Comparison of ENCODE assay signal across 22 mouse cellular contexts in genomic region chr10:101302138-101302780, GRCm38 (mm10).
A peak's percentile ranks its signal among the peaks of the same experiment; 100 is the strongest.
DNase-seq lines count a peak whose midpoint lies in the region; ATAC-seq and TF ChIP-seq lines count a peak whose summit lies in the region.
"Had no signal": no experiment of that assay in that cellular context is flagged by ENCODE, and none has a peak within 500 bp of the region (broad histone marks: within the 10 kb centered on the region; RNA-seq: fewer than 3 reads in every experiment).

No protein-coding gene starts in this region.

- H3K9ac ChIP-seq in hindbrain, embryonic 12.5 days, result no peak overlapping the region
- H3K9ac ChIP-seq in hindbrain, embryonic 14.5 days, result no peak overlapping the region
- no peak overlapping the region for H3K9ac ChIP-seq in midbrain, embryonic 14.5 days (replicated peaks; ENCODE audit: low read length)
- no peak overlapping the region for H3K9ac ChIP-seq in midbrain, postnatal 0 days (replicated peaks; ENCODE audit: low read length, poor library complexity, severe bottlenecking)
- H3K9ac ChIP-seq in forebrain, embryonic 13.5 days, result no peak overlapping the region
- no peak overlapping the region for H3K9ac ChIP-seq in forebrain, postnatal 0 days
- H3K9ac ChIP-seq: embryonic facial prominence, embryonic 15.5 days; hindbrain, embryonic 13.5 days; intestine, embryonic 15.5 days had no signal

- no peak overlapping the region for H3K27ac ChIP-seq in hindbrain, embryonic 12.5 days
- H3K27ac ChIP-seq in hindbrain, embryonic 14.5 days, result no peak overlapping the region
- H3K27ac ChIP-seq in midbrain, embryonic 14.5 days (replicated peaks; ENCODE audit: low read depth, low read length), result no peak overlapping the region
- no peak overlapping the region for H3K27ac ChIP-seq in midbrain, postnatal 0 days (ENCODE audit: low read depth, low read length)
- no peak overlapping the region for H3K27ac ChIP-seq in forebrain, embryonic 13.5 days
- no peak overlapping the region for H3K27ac ChIP-seq in forebrain, postnatal 0 days (ENCODE audit: low read depth, low read length)
- H3K27ac ChIP-seq: embryonic facial prominence, embryonic 15.5 days; heart, embryonic 10.5 days; hindbrain, embryonic 13.5 days; intestine, embryonic 15.5 days had no signal

- WGBS in hindbrain, embryonic 12.5 days, result 63% methylated on average over 2 of the region's 2 CpGs
- 60% methylated on average over 2 of the region's 2 CpGs for whole genome bisulfite sequencing in hindbrain, embryonic 14.5 days
- WGBS in midbrain, embryonic 14.5 days, result 20% methylated on average over 2 of the region's 2 CpGs
- WGBS in midbrain, postnatal 0 days, result 38% methylated on average over 2 of the region's 2 CpGs
- WGBS in forebrain, embryonic 13.5 days, result 11% methylated on average over 2 of the region's 2 CpGs
- WGBS in forebrain, postnatal 0 days, result 15% methylated on average over 2 of the region's 2 CpGs

- H3K4me1 ChIP-seq in hindbrain, embryonic 12.5 days, result no peaks in the 10 kb centered on the region
- H3K4me1 ChIP-seq in hindbrain, embryonic 14.5 days (replicated peaks; ENCODE audit: control insufficient read depth, insufficient read depth, low read length), result no peaks in the 10 kb centered on the region
- H3K4me1 ChIP-seq in midbrain, embryonic 14.5 days (ENCODE audit: control insufficient read depth, insufficient read depth, low read length), result no peaks in the 10 kb centered on the region
- H3K4me1 ChIP-seq in midbrain, postnatal 0 days (ENCODE audit: insufficient read depth, low read length), result no peaks in the 10 kb centered on the region
- H3K4me1 ChIP-seq in forebrain, embryonic 13.5 days, result 0 out of 2 replicates have a peak, but pooled peaks cover 5% of the 10 kb centered on the region
- no peaks in the 10 kb centered on the region for H3K4me1 ChIP-seq in forebrain, postnatal 0 days (ENCODE audit: insufficient read depth)
- H3K4me1 ChIP-seq: embryonic facial prominence, embryonic 15.5 days; heart, embryonic 10.5 days; hindbrain, embryonic 13.5 days; intestine, embryonic 15.5 days had no signal

- no peaks in the 10 kb centered on the region for H3K9me3 ChIP-seq in hindbrain, embryonic 12.5 days (replicated peaks)
- H3K9me3 ChIP-seq in hindbrain, embryonic 14.5 days (ENCODE audit: control insufficient read depth, low read length), result no peaks in the 10 kb centered on the region
- H3K9me3 ChIP-seq in midbrain, embryonic 14.5 days (ENCODE audit: control insufficient read depth, low read length), result no peaks in the 10 kb centered on the region
- no peaks in the 10 kb centered on the region for H3K9me3 ChIP-seq in midbrain, postnatal 0 days (ENCODE audit: low read length)
- no peaks in the 10 kb centered on the region for H3K9me3 ChIP-seq in forebrain, embryonic 13.5 days (replicated peaks)
- H3K9me3 ChIP-seq in forebrain, postnatal 0 days (ENCODE audit: low read length), result no peaks in the 10 kb centered on the region
- H3K9me3 ChIP-seq: embryonic facial prominence, embryonic 15.5 days; heart, embryonic 10.5 days; hindbrain, embryonic 13.5 days; intestine, embryonic 15.5 days had no signal

- no peak overlapping the region for H3K4me2 ChIP-seq in hindbrain, embryonic 12.5 days (replicated peaks)
- H3K4me2 ChIP-seq in hindbrain, embryonic 14.5 days (replicated peaks), result no peak overlapping the region
- no peak overlapping the region for H3K4me2 ChIP-seq in midbrain, embryonic 14.5 days (ENCODE audit: low read length)
- H3K4me2 ChIP-seq in midbrain, postnatal 0 days (ENCODE audit: low read depth, low read length, poor library complexity, severe bottlenecking), result no peak overlapping the region
- no peak overlapping the region for H3K4me2 ChIP-seq in forebrain, embryonic 13.5 days
- H3K4me2 ChIP-seq in forebrain, postnatal 0 days (ENCODE audit: low read depth), result no peak overlapping the region
- H3K4me2 ChIP-seq: embryonic facial prominence, embryonic 15.5 days; hindbrain, embryonic 13.5 days; intestine, embryonic 15.5 days had no signal

- DNase-seq in hindbrain, embryonic 14.5 days (ENCODE audit: low spot score), result no peak
- peak; percentile 37 for DNase-seq in midbrain, embryonic 14.5 days
- DNase-seq in midbrain, postnatal 0 days (ENCODE audit: low spot score), result no peak
- no peak for DNase-seq in forebrain, postnatal 0 days
- DNase-seq in layer of hippocampus, adult 9-11 months, result no peak
- DNase-seq: adrenal gland, postnatal 14 days; cerebellum, adult 18-20 months; cerebellum, adult 9-11 months; cerebellum, postnatal 36 days; gastrocnemius, postnatal 10 days; heart, adult 18-20 months; heart, postnatal 10 days; heart, postnatal 4 days had no signal

- no peak for TF ChIP-seq CTCF in midbrain, postnatal 0 days (IDR thresholded peaks at IDR 0.05)
- TF ChIP-seq CTCF in forebrain, postnatal 0 days (IDR thresholded peaks at IDR 0.05; ENCODE audit: low read depth), result no peak

- no peak overlapping the region for H3K4me3 ChIP-seq in hindbrain, embryonic 12.5 days
- H3K4me3 ChIP-seq in hindbrain, embryonic 14.5 days (replicated peaks; ENCODE audit: low read length), result no peak overlapping the region
- no peak overlapping the region for H3K4me3 ChIP-seq in midbrain, embryonic 14.5 days (replicated peaks; ENCODE audit: low read depth, low read length)
- no peak overlapping the region for H3K4me3 ChIP-seq in midbrain, postnatal 0 days (ENCODE audit: low read depth, low read length)
- no peak overlapping the region for H3K4me3 ChIP-seq in forebrain, embryonic 13.5 days
- no peak overlapping the region for H3K4me3 ChIP-seq in forebrain, postnatal 0 days (ENCODE audit: low read depth, low read length)
- H3K4me3 ChIP-seq: embryonic facial prominence, embryonic 15.5 days; heart, embryonic 10.5 days; hindbrain, embryonic 13.5 days; intestine, embryonic 15.5 days had no signal

- peak; percentile 54; the same call in 1 of the 2 replicates for ATAC-seq in hindbrain, embryonic 12.5 days (ENCODE audit: low FRiP score)
- ATAC-seq in hindbrain, embryonic 14.5 days (ENCODE audit: low FRiP score), result no peak
- 0 out of 2 replicates have a peak, but pooled peaks have one; percentile 34 for ATAC-seq in midbrain, embryonic 14.5 days (ENCODE audit: low FRiP score, low TSS enrichment)
- ATAC-seq in midbrain, postnatal 0 days (ENCODE audit: low FRiP score), result no peak
- ATAC-seq in forebrain, embryonic 13.5 days, result peak; percentile 96
- ATAC-seq in forebrain, postnatal 0 days, result peak; percentile 29; the same call in 1 of the 2 replicates
- ATAC-seq: activated CD4-positive, CD25-positive, alpha-beta regulatory T cell, adult 4 months; intestine, embryonic 15.5 days; Patski had no signal

- no peaks in the 10 kb centered on the region for H3K27me3 ChIP-seq in hindbrain, embryonic 12.5 days
- no peaks in the 10 kb centered on the region for H3K27me3 ChIP-seq in hindbrain, embryonic 14.5 days (ENCODE audit: control insufficient read depth, insufficient read depth, low read length)
- H3K27me3 ChIP-seq in midbrain, embryonic 14.5 days (ENCODE audit: control insufficient read depth, insufficient read depth, low read length), result no peaks in the 10 kb centered on the region
- no peaks in the 10 kb centered on the region for H3K27me3 ChIP-seq in midbrain, postnatal 0 days (ENCODE audit: insufficient read depth, low read length)
- no peaks in the 10 kb centered on the region for H3K27me3 ChIP-seq in forebrain, embryonic 13.5 days
- no peaks in the 10 kb centered on the region for H3K27me3 ChIP-seq in forebrain, postnatal 0 days (ENCODE audit: insufficient read depth, low read length)
- H3K27me3 ChIP-seq: CH12.LX; embryonic facial prominence, embryonic 15.5 days; hindbrain, embryonic 13.5 days; intestine, embryonic 15.5 days; Patski had no signal

- H3K36me3 ChIP-seq in hindbrain, embryonic 12.5 days, result no peaks in the 10 kb centered on the region
- H3K36me3 ChIP-seq in hindbrain, embryonic 14.5 days (replicated peaks; ENCODE audit: control insufficient read depth, insufficient read depth), result no peaks in the 10 kb centered on the region
- H3K36me3 ChIP-seq in midbrain, embryonic 14.5 days (ENCODE audit: control insufficient read depth, insufficient read depth, low read length), result no peaks in the 10 kb centered on the region
- H3K36me3 ChIP-seq in midbrain, postnatal 0 days (ENCODE audit: insufficient read depth, low read length), result no peaks in the 10 kb centered on the region
- no peaks in the 10 kb centered on the region for H3K36me3 ChIP-seq in forebrain, embryonic 13.5 days (ENCODE audit: poor library complexity, severe bottlenecking)
- no peaks in the 10 kb centered on the region for H3K36me3 ChIP-seq in forebrain, postnatal 0 days (ENCODE audit: insufficient read depth)
- H3K36me3 ChIP-seq: embryonic facial prominence, embryonic 15.5 days; heart, embryonic 10.5 days; hindbrain, embryonic 13.5 days; intestine, embryonic 15.5 days had no signal

Comparison
In these comparisons a context has a peak if more than half of its experiments do, and no peak if none do; other contexts are left out.
1. ATAC-seq: peak in hindbrain, embryonic 12.5 days (single experiment), midbrain, embryonic 14.5 days (single experiment), forebrain, embryonic 13.5 days (single experiment) and forebrain, postnatal 0 days (single experiment); none in hindbrain, embryonic 14.5 days (single experiment) and midbrain, postnatal 0 days (single experiment).